Comparison of ENCODE assay signal across 8 mouse cellular contexts in the genomic region with DNA sequence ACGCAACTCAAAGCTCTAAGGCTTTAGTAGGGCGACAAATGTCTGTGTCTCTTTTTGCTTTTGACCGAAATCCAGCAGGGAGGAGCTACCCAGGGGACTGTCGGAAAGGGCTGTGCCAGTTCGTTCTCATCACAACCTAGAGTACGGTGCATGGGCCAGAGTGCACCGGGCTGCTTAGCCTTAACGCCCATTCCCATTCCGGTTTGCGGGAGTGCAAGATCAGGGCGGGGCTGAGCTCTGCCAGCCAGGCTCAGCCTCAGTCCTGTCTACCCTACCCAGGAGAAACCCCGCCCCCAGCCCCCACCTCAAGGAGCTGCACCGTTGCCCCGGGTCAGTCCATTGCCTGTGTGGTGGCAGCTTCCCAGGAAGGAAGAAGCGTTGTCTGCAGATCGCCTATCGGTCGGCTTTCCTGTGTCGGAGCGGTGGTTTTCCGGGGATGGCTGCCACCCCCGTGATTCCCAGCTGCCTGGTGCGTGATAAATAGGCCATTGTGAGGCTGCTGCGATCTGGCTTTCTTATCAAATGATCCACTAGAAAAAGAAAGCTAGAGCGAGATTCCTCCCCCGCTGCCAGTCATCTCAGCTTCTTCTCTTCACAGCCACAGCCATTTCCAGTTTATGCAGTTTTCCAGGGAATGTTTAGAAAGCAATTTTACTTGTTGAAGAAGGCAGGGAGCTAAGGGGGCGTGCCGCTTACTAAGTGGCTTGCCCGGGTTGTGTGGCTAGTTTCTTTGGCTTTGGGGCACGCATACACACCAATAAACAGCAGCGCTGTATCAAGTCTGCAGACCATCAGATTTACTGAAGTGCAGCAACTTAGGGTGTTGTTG.
DNase-seq lines count a peak whose midpoint lies in the region; ATAC-seq lines count a peak whose summit lies in the region.

No protein-coding gene starts in this region.

- peaks cover 2% of the 10 kb centered on the region; the same call in 1 of the 2 replicates for H3K4me1 ChIP-seq in intestine, embryonic 14.5 days (replicated peaks; ENCODE audit: control insufficient read depth, insufficient read depth, low read length)
- H3K4me1 ChIP-seq in megakaryocyte, embryonic 14.5 days: peaks cover 14% of the 10 kb centered on the region

- H3K9ac ChIP-seq in intestine, embryonic 14.5 days (ENCODE audit: low read length): peak overlapping the region; percentile 55

- H3K27me3 ChIP-seq in intestine, embryonic 14.5 days (replicated peaks; ENCODE audit: control insufficient read depth, insufficient read depth, low read length): no peaks in the 10 kb centered on the region
- peaks cover 62% of the 10 kb centered on the region for H3K27me3 ChIP-seq in megakaryocyte, embryonic 14.5 days (replicated peaks)

- peak overlapping the region; percentile 91 for H3K4me2 ChIP-seq in intestine, embryonic 14.5 days (ENCODE audit: low read length)

- peak overlapping the region; percentile 48 for H3K4me3 ChIP-seq in intestine, embryonic 14.5 days (ENCODE audit: low read depth, low read length)
- H3K4me3 ChIP-seq in megakaryocyte, embryonic 14.5 days (replicated peaks): peak overlapping the region; percentile 88

- peak overlapping the region; percentile 90 for H3K27ac ChIP-seq in intestine, embryonic 14.5 days (ENCODE audit: low read depth)

- DNase-seq in adrenal gland, postnatal 14 days: peak; percentile 89
- peak; percentile 76 for DNase-seq in embryo, embryonic 10 days (ENCODE audit: low spot score)
- peak; percentile 6 to 28 for DNase-seq in gastrocnemius, postnatal 36 days
- DNase-seq in intestine, embryonic 14.5 days (ENCODE audit: low spot score): peak; percentile 82
- DNase-seq in left cerebral cortex, postnatal 25 days (ENCODE audit: low spot score in 2 of 2): peak; percentile 27 to 43
- peak; percentile 68 to 69 for DNase-seq in right cerebral cortex, postnatal 10 days (ENCODE audit: low spot score in 2 of 2)

- intact Hi-C loops in gastrocnemius, postnatal 36 days (cut with DNase I): no loop called here
- intact Hi-C loops in left cerebral cortex, postnatal 25 days (cut with DNase I): loop anchor here (5.0 kb wide), 1 partner anchor 294 kb away; a partner anchor contains a TSS

- H3K36me3 ChIP-seq in intestine, embryonic 14.5 days (ENCODE audit: control insufficient read depth, insufficient read depth, low read length): no peaks in the 10 kb centered on the region
- no peaks in the 10 kb centered on the region for H3K36me3 ChIP-seq in megakaryocyte, embryonic 14.5 days (replicated peaks; ENCODE audit: low read length)

- peak; percentile 90 for ATAC-seq in intestine, embryonic 14.5 days (replicated peaks; ENCODE audit: low FRiP score, low TSS enrichment, low read depth)
- ATAC-seq in inflammation-experienced regulatory T-cells, adult 6 months: no peak

- WGBS in intestine, embryonic 14.5 days: 3% methylated on average over 31 of the region's 31 CpGs

- no peaks in the 10 kb centered on the region for H3K9me3 ChIP-seq in intestine, embryonic 14.5 days (ENCODE audit: control insufficient read depth, low read length)
- peaks cover 5% of the 10 kb centered on the region for H3K9me3 ChIP-seq in megakaryocyte, embryonic 14.5 days

Comparison
In these comparisons a context has a peak if more than half of its experiments do, and no peak if none do; other contexts are left out.
1. DNase-seq: peak in every context shown above with its lines; median percentile 89 in adrenal gland, postnatal 14 days; 82 in intestine, embryonic 14.5 days; 76 in embryo, embryonic 10 days; 68 in right cerebral cortex, postnatal 10 days; 35 in left cerebral cortex, postnatal 25 days; 17 in gastrocnemius, postnatal 36 days.